Mouse (Mus musculus) liver, postnatal 0 days (tissue): Measurements from ENCODE around the gene Gm49661.

Source experiments
- CTCF ChIP-seq: sonication (generic); IDR thresholded peaks from 2 replicates; pipeline ENCODE4 v1.5.1; 2016; ENCODE audit warnings: antibody characterized with exemption, low read depth
- EP300 ChIP-seq: IDR thresholded peaks from 2 replicates; pipeline ENCODE4 v1.6.1; 2016; ENCODE audit warnings: antibody characterized with exemption, low read depth, mild to moderate bottlenecking

DNA sequence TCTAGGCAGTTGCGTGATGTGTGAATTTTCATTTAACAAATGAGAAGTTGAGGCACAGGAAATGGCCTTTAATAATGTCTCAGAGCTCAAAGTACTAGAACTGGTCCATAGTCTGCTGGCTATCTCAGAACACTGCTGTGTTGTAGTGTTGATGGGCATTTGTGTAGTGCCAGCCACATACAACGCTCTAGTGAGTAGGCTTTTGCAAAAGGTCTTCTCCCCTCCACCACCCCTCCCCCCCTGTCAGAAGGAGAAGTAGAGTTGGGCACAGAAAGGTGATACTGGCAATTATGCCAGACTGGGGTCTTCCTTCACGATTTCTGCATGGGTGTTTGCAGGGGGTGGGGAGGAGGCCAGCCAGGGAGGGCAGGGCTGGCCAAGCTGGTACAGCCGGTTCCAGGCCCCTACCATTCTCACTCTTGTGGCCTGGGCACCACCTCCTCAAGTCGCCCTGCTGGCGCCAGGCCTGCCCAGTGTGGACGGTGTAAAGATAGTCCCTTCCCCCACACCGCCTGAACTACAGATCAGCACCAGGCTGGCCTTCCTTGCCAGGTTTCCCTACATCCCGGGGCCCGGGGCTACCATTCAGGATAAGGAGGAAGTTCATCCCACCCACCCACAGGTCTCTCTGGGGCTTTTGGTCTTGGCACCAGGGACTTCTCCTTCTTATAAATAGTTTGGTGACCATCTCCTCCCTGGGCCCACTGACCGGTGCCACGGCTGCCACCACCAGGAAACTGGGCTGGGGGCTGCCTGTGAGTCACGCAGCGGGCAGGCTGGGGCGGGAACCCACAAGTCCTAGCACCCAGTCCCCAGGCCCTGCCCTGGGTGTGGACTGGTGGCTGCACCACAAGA is 12.6 kb upstream of the Gm49661 start:
- TF ChIP-seq CTCF (no peak), EP300 (no peak)
